Mouse (Mus musculus) ES-E14 (cell line): ENCODE data around the gene Ccdc172. TPM values are rescaled to one million over a fixed set of nuclear protein-coding genes. Genes with fewer than 3 reads are reported as not detected.

Experiments used
- DNase-seq: peaks from one replicate; pipeline ENCODE4 v3.0.0-alpha.2; 2013; ENCODE audit warnings: low read depth, low spot score
- H3K27ac ChIP-seq: 2 replicates; pipeline ENCODE4 v1.5.1; 2012; ENCODE audit warnings: low read depth, mild to moderate bottlenecking, low read length, moderate library complexity, mixed read lengths; ENCODE audit not compliant: poor library complexity, insufficient read depth, severe bottlenecking
- H3K36me3 ChIP-seq: 2 replicates; pipeline ENCODE4 v1.6.1; 2012; ENCODE audit warnings: mild to moderate bottlenecking, low read length, moderate library complexity, mixed read lengths; ENCODE audit not compliant: control insufficient read depth, poor library complexity, insufficient read depth, severe bottlenecking
- H3K4me1 ChIP-seq, 2 experiments: fragments of 150-350 bp in 1 of 2; sonication (generic) in 1 of 2; 2 replicates each; pipeline ENCODE4 v1.6.1; 2012; ENCODE audit warnings: low read length in 2 of 2, mild to moderate bottlenecking in 1 of 2, mixed read lengths in 1 of 2; ENCODE audit not compliant: control insufficient read depth in 2 of 2, insufficient read depth in 2 of 2, poor library complexity in 1 of 2
- H3K4me3 ChIP-seq, 2 experiments: fragments of 150-350 bp in 1 of 2; sonication (generic) in 1 of 2; 2 replicates each; pipeline ENCODE4 v1.5.1; 2012; ENCODE audit warnings: low read length in 2 of 2, low read depth in 1 of 2, mild to moderate bottlenecking in 1 of 2, mixed read lengths in 1 of 2; ENCODE audit not compliant: insufficient read depth in 1 of 2, poor library complexity in 1 of 2, severe bottlenecking in 1 of 2
- H3K9ac ChIP-seq: 2 replicates; pipeline ENCODE4 v1.6.1; 2012; ENCODE audit warnings: low read depth, mild to moderate bottlenecking, low read length, mixed read lengths; ENCODE audit not compliant: poor library complexity, insufficient read depth, severe bottlenecking
- H3K9me3 ChIP-seq: fragments of 150-350 bp; sonication (generic); 2 replicates; pipeline ENCODE4 v1.6.1; 2012; ENCODE audit warnings: low read depth, mild to moderate bottlenecking, low read length; ENCODE audit not compliant: control insufficient read depth, insufficient read depth
- CHD2 ChIP-seq: IDR thresholded peaks from 2 replicates; pipeline ENCODE4 v1.6.1; 2014; ENCODE audit warnings: mild to moderate bottlenecking, low read depth, low read length, inconsistent platforms
- HCFC1 ChIP-seq: IDR thresholded peaks from 2 replicates; pipeline ENCODE4 v1.6.1; 2012; ENCODE audit warnings: low read length, inconsistent platforms, borderline replicate concordance; ENCODE audit not compliant: insufficient read depth
- MAFK ChIP-seq: IDR thresholded peaks from 2 replicates; pipeline ENCODE4 v1.6.1; 2014; ENCODE audit warnings: mild to moderate bottlenecking, low read depth, low read length, inconsistent platforms; ENCODE audit not compliant: insufficient read depth
- ZC3H11A ChIP-seq: IDR thresholded peaks from 2 replicates; pipeline ENCODE4 v1.6.1; 2012; ENCODE audit warnings: low read depth, mild to moderate bottlenecking, inconsistent platforms, low read length, borderline replicate concordance
- ZNF384 ChIP-seq: IDR thresholded peaks from 2 replicates; pipeline ENCODE4 v1.6.1; 2012; ENCODE audit warnings: low read depth, low read length, inconsistent platforms
- in situ Hi-C, 2 experiments: fragments of 600-800 bp; cut with MboI; formaldehyde crosslinking; loops; one replicate each; pipeline ENCODE4 v1.15.1; 2025; ENCODE audit warnings: low sequenced_read_pairs in 2 of 2, inconsistent platforms in 1 of 2; ENCODE audit not compliant: unreplicated experiment in 2 of 2
- total RNA-seq: library from RNA; depleted of rRNA; stranded (reverse); fragments of 300-350 nt; gene quantifications from 2 replicates; pipeline ENCODE4 v1.2.3, GENCODE M21; 2012

Gene Ccdc172
- total RNA-seq, 1 experiment = 3.5 TPM

- in situ Hi-C loops = no loop called here
- Histone ChIP-seq H3K4me3 (no peak overlapping the region), H3K36me3 (no peaks in the 10 kb centered on the region), H3K27ac (no peak overlapping the region), H3K4me1 (peaks cover 1 to 2% of the 10 kb centered on the region in 2 experiments; a peak in 1 of 4 replicates), H3K9ac (no peak overlapping the region), H3K9me3 (no peaks in the 10 kb centered on the region)
- DNase-seq = no peak
- TF ChIP-seq HCFC1 = no peak
- no peak for TF ChIP-seq ZNF384
- TF ChIP-seq MAFK = no peak
- no peak for TF ChIP-seq CHD2
- TF ChIP-seq ZC3H11A = no peak
Observed at GRCm38 (mm10) chr19:58521696-58522095, 9.9 kb downstream of the Ccdc172 start.

GRCm38 (mm10) chr19:58523736-58524394 is 12.1 kb downstream of the Ccdc172 start:
- Histone ChIP-seq H3K9me3 (no peaks in the 10 kb centered on the region), H3K4me3 (no peak overlapping the region), H3K36me3 (no peaks in the 10 kb centered on the region), H3K4me1 (peaks cover 1 to 2% of the 10 kb centered on the region in 2 experiments; a peak in 1 of 4 replicates), H3K27ac (no peak overlapping the region), H3K9ac (no peak overlapping the region)
- TF ChIP-seq ZC3H11A = no peak
- TF ChIP-seq HCFC1 = no peak
- peak; percentile 81; the same call in 1 of the 2 replicates for TF ChIP-seq ZNF384
- no peak for TF ChIP-seq CHD2
- TF ChIP-seq MAFK = 0 out of 2 replicates have a peak, but pooled peaks have one; percentile 41
- DNase-seq = no peak
- in situ Hi-C loops = no loop called here

- TF ChIP-seq CHD2 = no peak
- no peak for TF ChIP-seq MAFK
- TF ChIP-seq ZNF384 = no peak
- no peak for TF ChIP-seq HCFC1
- no peak for TF ChIP-seq ZC3H11A
- Histone ChIP-seq H3K36me3 (no peaks in the 10 kb centered on the region), H3K9ac (no peak overlapping the region), H3K4me3 (no peak overlapping the region), H3K4me1 (peaks cover 1 to 2% of the 10 kb centered on the region in 2 experiments; a peak in 1 of 4 replicates), H3K27ac (no peak overlapping the region), H3K9me3 (no peaks in the 10 kb centered on the region)
- DNase-seq = no peak
- in situ Hi-C loops = no loop called here
Observed at GRCm38 (mm10) chr19:58525457-58526239, 13.9 kb downstream of the Ccdc172 start.

GRCm38 (mm10) chr19:58533077-58533476 is 21.3 kb downstream of the Ccdc172 start:
- no peaks in the 10 kb centered on the region for H3K36me3 ChIP-seq
- no peaks in the 10 kb centered on the region for H3K9me3 ChIP-seq
- TF ChIP-seq MAFK (no peak), HCFC1 (no peak), ZC3H11A (no peak), ZNF384 (no peak), CHD2 (no peak)
- no peak overlapping the region for H3K27ac ChIP-seq
- no peak overlapping the region for H3K9ac ChIP-seq
- in situ Hi-C loops = no loop called here
- no peak for DNase-seq
- no peaks in the 10 kb centered on the region for H3K4me1 ChIP-seq
- no peak overlapping the region for H3K4me3 ChIP-seq
